Mouse (Mus musculus) thymus, adult 2 months (tissue): ENCODE measurements at regions not wholly inside any gene's neighbourhood (a gene's known extent, or its start where the extent isn't known, plus 50 kb on each side); places are given as distances from the start of the nearest gene placed in this dataset.

ENCODE experiments used
- CTCF ChIP-seq: fragments of 200-500 bp; IDR thresholded peaks from 2 replicates; pipeline ENCODE4 v1.5.1; 2012; ENCODE audit warnings: mild to moderate bottlenecking, control low read depth, low read length, moderate library complexity, borderline replicate concordance; ENCODE audit not compliant: control insufficient read depth, poor library complexity, insufficient read depth; ENCODE audit errors: extremely low read depth
- POLR2A ChIP-seq: fragments of 200-500 bp; IDR thresholded peaks from 2 replicates; pipeline ENCODE4 v1.6.1; 2012; ENCODE audit warnings: mild to moderate bottlenecking, low read length, control low read depth, moderate library complexity; ENCODE audit not compliant: control insufficient read depth, poor library complexity, insufficient read depth; ENCODE audit errors: extremely low read depth

DNA sequence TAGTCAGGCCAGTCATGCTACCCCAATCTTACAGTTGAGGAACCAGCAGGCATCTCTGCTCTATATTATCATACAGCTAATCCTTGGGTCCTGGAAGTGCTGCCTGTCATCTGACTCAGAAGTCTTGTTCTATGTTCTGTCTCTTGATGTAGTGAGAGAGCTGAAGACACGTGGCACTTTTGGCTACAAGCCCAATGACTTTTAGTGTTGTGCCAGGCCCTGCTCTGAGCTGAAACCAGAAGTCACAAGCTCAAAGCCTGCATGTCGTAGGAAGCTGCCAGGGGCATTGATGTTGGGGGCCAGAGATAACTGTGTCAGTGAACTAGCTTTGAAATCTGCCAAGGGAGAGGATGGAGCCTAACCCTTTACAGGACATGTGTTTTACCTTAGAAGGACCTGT lies 904.8 kb upstream of the Lrrc6 start:
- TF ChIP-seq CTCF = no peak
- no peak for TF ChIP-seq POLR2A
